Mouse (Mus musculus) lung, postnatal 4 days (tissue): ENCODE results near the gene Ripor1.
A peak's percentile ranks its signal among the peaks of the same experiment; 100 is the strongest.
"Not testable (repeated sequence)": the region's sequence is repeated elsewhere in the genome, so short reads cannot be mapped to it uniquely, and the experiment has no call there.

Experiments
- DNase-seq, 2 experiments: peaks; one replicate each; pipeline ENCODE4 v3.0.0; 2021

Gene Ripor1

DNA sequence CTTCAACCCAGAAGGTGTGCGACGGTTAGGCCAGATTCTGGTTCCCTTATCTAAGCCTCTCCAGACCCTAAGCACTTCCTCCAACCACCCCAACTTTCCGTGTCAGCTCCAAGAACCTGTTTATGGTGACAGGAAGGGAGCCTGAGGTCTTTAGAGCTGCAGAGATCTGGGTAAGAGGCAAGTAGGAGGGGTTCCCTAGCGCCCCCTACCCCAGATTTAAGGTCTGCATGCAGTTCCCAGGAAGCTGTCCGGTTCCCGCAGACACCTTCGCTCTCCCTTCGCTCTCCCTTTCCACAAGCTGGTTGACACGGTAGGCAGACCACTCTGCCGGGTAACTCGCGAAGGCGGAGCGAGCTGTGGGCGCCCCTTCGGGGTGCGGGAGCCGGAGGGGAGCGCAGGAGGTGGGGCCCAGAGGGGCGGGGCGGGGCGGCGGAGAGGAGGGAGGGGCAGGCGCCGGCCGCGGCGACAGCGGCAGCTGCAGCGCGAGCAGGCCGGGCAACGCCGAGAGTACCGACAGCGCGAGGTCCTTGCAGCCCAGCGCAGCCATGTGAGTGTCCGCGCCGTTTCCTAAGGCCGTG is at the start of gene Ripor1:
TSS of gene Ripor1 (plus strand) at position 452 of the 578 bp plus-strand sequence.
- DNase-seq: peak; percentile 86 to 90

DNA sequence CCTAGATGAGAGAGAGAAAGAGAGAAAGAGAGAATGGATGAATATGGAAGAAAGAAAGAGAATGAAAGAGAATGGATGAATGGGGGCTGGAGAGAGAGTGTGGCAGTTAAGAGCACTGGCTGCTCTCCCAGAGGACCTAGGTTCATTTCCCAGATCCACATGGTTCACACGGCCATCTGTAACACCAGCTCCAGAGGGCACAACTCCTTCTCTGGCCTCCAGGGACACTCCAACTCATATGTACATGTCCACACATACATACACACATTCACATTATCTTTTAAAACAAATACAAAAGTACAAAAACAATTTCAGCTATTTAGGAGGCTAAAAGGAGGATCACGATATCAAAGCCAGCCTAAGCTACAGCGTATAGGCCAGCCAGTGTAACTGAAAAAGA is 42.2 kb upstream of the Ripor1 start:
- no peak for DNase-seq

DNA sequence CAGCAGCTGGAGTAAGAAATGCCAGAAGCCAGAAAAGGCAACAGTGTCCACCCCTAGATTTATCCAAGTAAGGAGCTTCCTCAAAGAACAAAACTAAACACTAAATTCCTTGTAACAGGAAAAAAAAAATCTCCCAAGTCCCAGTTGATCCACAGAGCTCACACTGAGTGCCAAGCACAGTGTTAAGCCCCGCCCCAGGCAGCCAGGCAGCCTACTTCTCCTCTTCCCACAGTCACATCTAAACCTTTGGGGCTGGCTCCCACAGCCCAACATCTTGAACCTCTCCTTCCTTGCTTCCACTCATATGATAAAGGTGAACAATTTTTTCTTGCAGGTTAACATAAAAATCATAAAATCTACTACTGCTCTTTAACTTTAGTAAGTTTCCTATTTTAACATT is 41.2 kb upstream of the Ripor1 start:
- peak in 1 of 2 experiments; percentile 32 for DNase-seq

DNA sequence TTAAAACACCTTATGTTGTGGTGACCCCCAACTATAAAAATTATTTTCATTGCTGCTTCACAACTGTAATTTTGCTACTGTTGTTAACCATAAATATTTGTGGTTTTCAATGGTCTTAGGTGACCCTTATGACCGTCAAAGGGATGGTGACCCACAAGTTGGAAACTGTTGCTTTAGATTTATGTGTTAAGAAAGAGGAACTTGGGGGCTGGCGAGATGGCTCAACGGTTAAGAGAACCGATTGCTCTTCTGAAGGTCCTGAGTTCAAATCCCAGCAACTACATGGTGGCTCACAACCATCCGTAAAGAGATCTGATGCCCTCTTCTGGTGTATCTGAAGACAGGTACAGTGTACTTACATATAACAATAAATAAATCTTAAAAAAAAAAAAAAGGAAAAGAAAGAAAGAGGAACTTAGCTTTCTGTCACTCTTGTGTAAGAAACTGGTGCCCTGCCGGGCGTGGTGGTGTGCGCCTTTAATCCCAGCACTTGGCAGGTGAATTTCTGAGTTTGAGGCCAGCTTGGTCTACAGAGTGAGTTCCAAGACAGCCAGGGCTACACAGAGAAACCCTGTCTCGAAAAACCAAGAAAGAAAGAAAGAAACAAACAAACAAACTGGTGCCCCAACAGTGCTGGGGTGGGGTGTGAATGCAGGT is 40.4 kb upstream of the Ripor1 start:
- not testable (repeated sequence) for DNase-seq

DNA sequence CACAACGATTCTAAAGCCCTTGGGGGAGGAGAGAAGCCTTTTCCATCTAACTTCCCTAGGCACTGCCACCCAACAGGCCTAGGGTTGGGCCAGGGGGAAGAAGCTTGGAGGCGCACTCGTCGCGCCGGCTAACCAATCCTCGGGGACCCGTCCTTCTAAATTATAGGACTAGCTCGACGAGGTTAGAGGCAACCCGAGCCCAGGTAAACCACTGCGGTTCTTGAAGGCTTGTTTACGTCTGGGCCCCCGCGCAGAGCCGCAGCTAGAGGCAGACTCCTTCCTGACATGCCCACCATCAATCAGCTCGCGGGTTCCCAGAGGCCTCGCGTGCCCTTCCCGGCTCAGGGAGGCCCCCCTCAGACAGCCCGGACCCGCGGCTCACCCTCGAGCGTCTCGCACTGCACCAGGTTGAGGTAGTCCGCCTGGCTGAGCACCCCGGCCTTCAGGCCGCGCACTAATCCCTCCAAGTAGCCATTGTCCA is 39.6 kb upstream of the Ripor1 start:
- DNase-seq: no peak

DNA sequence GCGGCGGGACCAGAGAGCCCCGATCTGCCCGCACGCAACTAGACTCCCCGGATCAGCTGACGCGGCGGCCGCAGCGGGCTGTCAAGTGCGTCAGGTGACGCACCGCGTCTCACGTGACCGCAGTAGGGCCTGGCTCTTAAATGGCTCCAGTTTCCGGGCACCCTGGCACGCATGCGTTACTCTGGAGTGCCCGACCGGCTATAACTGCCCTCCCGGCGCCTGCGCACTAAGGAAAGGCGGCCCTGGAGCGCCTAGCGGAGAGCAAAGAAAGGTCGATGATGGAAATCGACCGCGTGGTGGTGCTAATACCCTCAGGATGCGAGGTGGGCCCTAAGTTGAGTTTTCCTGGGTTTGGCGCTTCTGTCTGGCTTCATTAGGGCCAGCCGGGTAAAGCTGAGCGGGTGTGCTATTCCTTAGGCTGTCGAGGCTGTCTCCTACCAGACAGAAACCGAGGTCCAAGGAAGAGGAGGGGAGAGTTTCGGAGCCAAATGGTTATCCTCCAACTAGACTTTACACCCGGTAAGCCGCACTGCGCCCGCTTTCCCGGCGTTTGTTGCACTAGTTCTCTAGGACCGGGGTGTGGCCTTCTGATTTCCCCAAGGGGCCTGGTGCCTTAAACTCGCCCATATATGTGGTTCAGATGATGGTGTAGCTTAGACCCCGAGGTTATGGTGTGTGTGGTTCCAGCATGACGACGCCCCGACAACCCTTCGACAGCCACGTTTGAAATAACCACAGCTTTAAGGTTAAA is 38.9 kb upstream of the Ripor1 start, which contains the start of gene Atp6v0d1:
TSS of gene Atp6v0d1 (minus strand) at position 96 of the 751 bp plus-strand sequence.
- DNase-seq: peak; percentile 99 to 100

DNA sequence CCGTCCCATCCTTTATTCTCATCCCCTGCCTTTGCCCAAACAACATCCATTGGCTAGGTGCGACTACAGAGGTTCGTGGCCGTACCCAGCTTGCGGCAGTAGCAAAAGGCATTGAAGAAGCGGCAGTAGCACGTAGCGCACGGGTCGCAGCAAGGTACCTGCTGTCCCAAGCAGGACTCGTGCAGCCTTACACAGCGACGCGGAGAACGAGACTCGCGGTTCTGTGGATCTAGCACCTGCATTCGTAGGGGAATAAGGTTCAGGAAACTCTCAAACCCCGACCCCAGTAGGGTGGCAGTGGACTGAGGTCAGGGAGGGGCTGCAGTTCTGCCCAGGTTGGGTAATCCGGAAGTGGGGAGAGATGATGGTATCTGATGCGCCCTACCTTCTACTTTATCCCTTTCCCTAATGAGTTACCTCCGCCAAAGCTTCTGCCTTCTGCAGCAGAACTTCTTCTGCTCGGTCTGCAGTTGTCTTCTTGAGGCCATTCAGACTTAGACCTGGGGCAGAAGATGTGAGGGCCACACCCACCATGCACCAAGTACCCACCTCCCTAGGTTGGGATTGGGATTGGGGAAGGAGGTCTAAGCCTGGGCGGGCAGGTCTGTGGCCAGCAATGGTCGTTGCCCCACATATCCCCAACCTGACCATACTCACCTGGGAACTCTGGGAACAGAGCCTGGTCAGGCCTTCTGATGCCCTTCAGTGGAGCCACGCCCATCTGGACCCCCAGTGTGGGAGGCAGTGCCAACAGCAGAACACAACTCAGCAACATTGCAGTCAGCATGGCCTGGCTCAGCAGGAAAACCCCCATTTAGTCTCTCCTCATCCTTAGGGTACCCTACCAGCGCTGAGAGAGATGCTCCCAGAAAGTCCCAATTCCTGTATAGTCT is 38.1 kb upstream of the Ripor1 start:
- DNase-seq: peak in 1 of 2 experiments; percentile 32

DNA sequence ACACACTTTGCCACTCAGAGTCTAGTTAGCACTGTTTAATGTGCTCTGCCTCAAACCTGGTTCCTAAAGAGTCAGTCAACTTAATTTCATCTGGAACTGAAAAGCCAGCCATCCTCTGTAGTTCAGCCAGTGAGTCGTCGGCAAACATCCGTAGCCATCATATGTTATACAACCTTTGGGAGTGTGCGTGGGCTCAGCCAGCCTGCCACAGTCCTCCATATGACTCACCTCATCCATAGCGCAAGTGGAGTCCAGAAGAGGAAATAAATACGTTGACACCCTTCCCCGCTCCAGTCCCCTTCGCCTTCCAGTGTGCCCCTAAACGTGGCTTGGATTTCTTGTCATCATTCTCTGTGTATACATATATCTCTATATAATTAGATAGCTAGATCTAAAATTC is 33.2 kb upstream of the Ripor1 start:
- no peak for DNase-seq

DNA sequence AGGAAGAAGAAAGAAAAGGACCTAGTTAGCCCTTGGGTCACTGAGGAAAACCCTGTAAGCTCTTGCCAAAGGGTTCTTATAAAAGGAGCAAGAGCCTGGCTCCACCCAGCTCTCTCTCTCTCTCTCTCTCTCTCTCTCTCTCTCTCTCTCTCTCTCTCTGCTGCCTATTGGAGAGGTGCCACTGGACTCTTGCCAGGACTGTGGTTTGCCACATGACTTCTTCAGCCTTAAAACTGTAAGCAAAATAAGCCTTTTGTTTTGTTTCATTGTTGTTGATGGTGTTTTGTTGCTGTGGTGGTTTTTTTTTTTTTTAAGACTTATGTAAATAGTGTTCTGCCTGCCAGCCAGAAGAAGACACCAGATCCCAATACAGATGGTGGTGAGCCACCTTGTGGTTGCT is 31.6 kb upstream of the Ripor1 start:
- DNase-seq: peak; percentile 61 to 75

DNA sequence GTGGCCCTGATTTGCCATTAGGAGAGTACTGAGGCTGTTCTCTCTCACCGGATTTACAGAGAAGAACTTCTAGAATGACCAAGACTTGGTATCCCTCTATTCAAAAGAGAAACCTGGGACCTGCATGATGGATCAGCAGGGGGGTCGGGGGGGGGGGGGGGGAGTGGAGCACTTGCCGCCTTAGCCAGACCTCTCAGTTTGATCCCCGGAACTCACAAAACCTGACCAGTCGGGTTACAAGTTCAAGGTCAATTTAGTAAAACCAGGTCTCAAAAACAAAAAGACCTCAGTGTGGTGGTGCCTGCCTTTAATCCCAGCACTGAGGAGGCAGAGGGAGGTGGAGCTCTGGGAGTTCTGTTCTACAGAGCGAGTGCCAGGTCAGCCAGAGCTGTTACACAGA is 30.3 kb upstream of the Ripor1 start:
- no peak for DNase-seq

DNA sequence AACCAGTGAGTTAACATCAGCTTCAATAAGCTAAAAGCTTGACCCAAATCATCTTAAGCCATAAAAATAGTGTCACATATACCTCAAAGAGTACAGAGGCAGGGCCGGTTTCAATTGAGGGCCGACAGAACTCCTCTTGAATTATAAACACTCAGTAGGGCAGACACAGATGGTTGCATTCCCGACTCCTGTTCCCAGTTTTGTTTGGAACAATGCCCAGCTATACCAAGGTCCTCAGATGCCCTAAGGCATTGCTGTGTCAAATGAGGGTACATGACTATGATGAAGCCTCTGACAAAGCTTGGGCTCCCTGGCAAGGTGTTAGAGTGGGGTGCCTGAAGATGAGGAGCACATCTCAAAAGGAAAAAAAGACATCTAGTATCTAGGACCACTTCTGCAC is 29.5 kb upstream of the Ripor1 start:
- no peak for DNase-seq

DNA sequence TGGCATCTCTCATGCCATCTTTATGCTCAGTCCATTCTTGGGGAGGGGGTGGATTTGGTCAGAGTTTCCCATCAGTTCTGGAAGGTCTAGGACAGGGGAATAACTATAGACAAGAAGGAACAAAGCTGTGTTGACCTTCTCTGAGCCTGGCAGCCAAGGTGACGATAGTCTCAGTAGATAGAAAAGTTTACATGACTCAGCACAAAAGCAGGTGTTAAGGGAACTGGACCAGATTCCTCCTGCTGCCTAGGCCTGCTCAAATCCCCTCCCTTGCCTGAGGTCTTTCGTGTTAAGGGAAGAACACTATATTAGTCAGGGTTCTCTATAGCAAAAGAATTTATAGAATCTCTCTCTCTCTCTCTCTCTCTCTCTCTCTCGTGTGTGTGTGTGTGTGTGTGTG is 25.3 kb upstream of the Ripor1 start:
- DNase-seq: no peak

DNA sequence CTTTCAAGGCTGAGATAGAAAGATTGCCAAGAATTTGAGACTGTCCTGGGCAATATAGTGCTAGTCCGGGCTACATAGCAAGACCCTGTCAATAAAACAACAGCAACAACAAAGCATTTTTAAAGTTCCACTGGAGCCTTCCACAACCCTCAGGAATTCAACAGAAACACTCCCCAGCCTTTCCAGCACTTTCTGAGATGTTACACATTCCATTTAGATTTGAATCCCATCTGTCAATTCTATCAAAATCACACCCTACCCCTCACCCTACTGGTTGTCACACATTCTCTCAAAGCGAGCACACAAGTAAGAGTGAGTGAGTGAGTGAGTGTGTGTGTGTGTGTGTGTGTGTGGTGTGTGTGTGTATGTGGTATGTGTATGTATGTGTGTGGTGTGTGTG is 12.6 kb upstream of the Ripor1 start:
- no peak for DNase-seq

DNA sequence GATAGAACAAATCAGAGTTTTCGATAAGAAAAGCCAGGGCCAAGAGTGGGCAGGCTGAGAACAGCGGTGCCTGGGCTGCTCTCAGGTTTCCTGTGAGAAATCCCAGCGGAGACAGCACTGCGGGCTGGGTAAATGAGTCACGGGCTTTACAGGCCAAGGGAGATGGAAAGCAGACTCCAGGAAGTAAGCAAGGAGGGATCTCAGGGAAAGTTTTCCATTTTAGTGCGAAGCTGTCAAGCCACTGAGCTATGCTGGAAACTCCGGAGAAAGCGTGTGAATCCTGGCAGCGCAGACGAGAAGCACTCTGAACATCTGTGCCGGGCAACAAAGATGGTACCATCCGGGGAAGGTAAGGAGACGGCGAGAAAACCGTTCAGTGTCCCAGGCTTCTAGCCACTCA is 11.2 kb upstream of the Ripor1 start:
- peak; percentile 34 to 42 for DNase-seq

DNA sequence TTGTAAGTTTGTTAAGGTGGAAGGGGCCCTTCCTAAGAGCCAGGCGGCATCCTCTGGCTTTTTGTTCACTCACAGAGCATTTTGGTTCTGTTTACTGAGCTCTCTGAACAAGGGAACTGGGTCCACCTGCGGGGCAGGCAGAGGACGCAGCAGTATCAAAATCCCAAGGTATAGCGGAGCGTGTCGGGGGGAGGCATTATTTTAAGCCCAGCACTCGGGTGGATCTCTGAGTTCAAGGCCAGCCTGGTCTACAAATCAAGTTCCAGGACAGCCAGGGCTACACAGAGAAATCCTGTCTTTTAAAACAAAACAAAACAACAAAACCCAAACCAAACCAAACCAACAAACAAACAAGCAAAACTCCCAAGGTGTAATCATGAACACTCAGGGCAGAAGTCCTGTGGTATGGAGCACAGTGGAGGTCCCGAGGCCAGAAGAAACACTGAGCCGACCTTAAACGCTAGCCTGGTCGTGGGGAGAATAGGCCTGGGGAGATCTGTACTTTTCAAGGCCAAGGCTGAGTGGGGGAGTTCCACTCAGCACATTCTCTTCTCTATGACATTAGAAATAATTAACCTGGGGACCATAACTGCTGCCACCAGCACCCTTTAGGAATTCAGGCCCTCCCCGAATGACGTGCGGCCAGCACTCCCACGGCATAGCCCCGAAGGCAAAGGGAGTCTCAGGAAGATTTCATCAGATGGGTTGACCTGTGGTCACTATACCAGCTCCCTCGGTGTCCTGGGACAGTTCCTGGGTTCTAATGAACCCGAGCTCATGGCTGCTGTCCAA is 10.4 kb upstream of the Ripor1 start:
- peak in 1 of 2 experiments; percentile 24 for DNase-seq

DNA sequence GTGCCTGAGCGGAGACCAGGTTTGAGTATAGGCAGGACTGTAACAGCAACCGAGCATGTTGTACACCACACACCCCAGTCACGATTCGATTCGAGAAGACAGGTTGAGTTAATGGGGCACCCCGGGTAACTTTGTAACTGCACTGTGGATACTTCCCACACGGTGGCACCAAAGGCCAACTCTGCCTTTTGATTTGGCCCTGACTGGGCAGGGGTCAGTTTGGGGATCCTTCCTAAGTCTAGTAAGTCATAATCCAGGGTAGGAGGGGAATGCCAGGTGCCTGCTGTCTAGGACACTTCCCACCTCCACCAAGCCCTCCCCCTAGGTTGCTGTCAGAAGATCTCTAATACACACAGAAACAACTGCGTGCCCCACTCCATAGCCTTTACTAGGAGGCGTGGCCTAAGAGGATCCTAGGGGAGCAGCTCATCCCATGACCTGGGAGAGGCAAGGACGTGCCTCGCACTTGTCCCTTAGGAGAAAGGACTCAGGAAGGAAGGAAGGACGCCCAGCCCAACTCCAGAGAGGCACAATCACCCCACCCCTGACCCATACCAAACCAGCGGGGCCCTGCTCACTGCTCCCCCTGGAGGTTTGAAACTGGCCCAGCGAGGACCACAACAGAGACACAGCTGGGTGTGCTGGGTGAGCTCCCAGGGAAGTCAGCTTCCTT is 8.6 kb upstream of the Ripor1 start:
- peak; percentile 88 to 89 for DNase-seq

DNA sequence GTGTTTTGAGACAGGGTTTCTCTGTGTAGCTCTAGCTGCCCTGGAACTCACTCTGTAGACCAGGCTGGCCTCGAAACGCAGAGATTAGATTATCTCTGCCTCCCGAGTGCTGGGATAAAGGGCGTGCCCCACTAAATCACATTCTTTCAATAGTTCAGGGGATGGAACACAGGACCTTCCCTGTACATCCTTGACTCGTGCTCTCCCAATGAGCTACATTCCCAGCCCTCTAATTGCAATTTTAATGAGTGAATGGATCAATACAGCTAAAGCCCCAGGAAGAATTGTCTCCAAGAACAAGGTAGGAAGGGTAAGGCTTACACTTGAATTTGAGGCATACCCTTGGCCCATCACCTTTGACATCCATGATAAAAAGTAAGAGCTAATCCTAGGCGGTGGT is 6.3 kb upstream of the Ripor1 start:
- no peak for DNase-seq

DNA sequence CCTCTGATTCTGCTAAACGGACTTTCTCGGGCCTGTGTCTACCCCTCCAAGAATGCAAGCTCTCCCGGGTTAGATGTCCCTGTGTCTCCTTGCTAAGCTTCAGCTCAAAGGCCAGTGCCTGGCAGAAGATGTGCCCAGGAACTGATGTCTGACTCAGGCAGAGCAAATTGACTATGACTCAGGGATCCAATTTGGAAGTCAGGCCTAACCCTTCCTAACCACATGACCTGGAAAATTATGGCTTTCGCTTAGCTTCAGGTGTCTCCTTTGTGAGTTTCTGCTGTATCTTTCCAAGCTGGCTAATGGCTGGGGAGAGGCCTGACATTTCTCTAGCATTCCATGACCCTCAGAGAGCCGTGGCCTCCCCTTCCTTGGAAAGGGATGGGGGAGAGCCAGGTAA is 3.8 kb upstream of the Ripor1 start:
- no peak for DNase-seq

DNA sequence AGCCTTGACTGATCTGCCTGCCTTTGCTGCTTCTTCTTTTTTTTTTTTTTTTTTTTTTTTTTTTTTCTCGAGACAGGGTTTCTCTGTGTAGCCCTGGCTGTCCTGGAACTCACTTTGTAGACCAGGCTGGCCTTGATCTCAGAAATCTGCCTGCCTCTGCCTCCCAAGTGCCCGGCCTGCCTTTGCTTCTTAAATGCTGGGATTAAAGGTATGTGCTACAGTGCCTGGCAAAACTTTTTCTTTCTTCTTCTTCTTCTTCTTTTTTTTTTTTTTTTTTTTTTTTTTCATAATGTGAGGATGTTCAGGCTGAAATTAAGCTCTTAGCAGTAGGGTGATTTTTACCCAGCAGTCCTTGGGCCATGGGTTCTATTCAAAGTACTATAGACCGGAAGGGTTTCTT is 2.5 kb upstream of the Ripor1 start:
- DNase-seq: not testable (repeated sequence)

DNA sequence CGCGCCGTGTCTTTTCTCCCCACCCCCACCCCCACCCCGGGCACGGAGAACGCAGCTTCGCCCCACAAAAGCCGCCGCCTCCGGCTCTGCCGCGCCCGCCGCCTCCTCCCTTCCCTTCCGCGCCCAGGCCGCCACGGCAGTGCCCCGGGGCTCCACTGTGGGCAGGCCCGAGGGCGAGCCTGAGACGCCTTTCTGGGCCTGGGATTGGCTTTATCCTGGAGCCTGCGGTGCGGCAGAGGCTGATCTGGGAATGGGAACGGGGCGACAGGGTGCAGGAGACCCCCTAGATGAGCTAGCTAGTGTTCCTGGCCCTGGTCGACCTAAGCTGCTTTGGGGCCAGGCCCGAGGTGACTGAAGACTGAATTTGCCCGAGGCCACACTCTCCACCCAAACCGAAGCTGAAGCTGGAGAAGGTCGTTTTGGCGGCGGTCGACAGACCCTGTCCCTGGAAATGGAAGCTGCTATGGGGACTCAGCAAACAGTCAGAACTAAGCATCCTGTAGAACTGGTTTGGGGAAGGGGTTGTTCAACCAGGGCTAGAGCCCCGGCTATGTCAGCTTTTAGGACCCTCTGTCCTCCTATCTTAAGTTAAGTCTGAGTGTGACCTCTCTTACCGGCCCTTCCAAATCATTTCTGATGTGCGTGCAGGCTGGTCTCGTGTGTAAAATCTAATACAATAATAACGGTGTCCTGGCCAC is 585 bp downstream of the Ripor1 start:
- peak; percentile 56 to 65 for DNase-seq
